Mouse (Mus musculus): ENCODE measurements around the gene Uroc1.
A peak's percentile ranks its signal among the peaks of the same experiment; 100 is the strongest.

Gene Uroc1

GRCm38 (mm10) chr6:90358142-90358541 is 25.1 kb downstream of the Uroc1 start:
- DNase-seq = no peak

- DNase-seq = no peak
Measured at GRCm38 (mm10) chr6:90359445-90359844, 26.4 kb downstream of the Uroc1 start.

GRCm38 (mm10) chr6:90360024-90360781 is 27.1 kb downstream of the Uroc1 start:
- DNase-seq = peak; percentile 78 to 88

- DNase-seq = no peak
Measured at GRCm38 (mm10) chr6:90360922-90361614, 28.0 kb downstream of the Uroc1 start.

GRCm38 (mm10) chr6:90363301-90363700 is 30.2 kb downstream of the Uroc1 start:
- DNase-seq = no peak

- DNase-seq = peak; percentile 99 to 100
Measured at GRCm38 (mm10) chr6:90368976-90369724, 36.1 kb downstream of the Uroc1 start, which contains the start of gene Zxdc. Zxdc (plus strand) TSS chr6:90369492.

GRCm38 (mm10) chr6:90369725-90370553 is 36.9 kb downstream of the Uroc1 start:
- DNase-seq = peak; percentile 30 to 70

GRCm38 (mm10) chr6:90374647-90375046 is 41.6 kb downstream of the Uroc1 start:
- DNase-seq = peak; percentile 48 to 55

GRCm38 (mm10) chr6:90377708-90378107 is 44.6 kb downstream of the Uroc1 start:
- no peak for DNase-seq

GRCm38 (mm10) chr6:90381465-90381864 is 48.4 kb downstream of the Uroc1 start:
- no peak for DNase-seq

GRCm38 (mm10) chr6:90390629-90391028 is 57.5 kb downstream of the Uroc1 start:
- no peak for DNase-seq

GRCm38 (mm10) chr6:90393948-90394347 is 60.9 kb downstream of the Uroc1 start:
- peak in 1 of 2 experiments; percentile 47 for DNase-seq

- no peak for DNase-seq
Measured at GRCm38 (mm10) chr6:90395751-90396150, 62.7 kb downstream of the Uroc1 start.

GRCm38 (mm10) chr6:90397291-90397690 is 64.2 kb downstream of the Uroc1 start:
- DNase-seq = no peak

- no peak for DNase-seq
Measured at GRCm38 (mm10) chr6:90408632-90409031, 75.5 kb downstream of the Uroc1 start.

- peak in 1 of 2 experiments; percentile 15 for DNase-seq
Measured at GRCm38 (mm10) chr6:90410972-90411371, 77.9 kb downstream of the Uroc1 start.

- DNase-seq = peak in 1 of 2 experiments; percentile 46
Measured at GRCm38 (mm10) chr6:90411926-90412325, 78.8 kb downstream of the Uroc1 start.

Data from kidney, postnatal 25 days (tissue).